Mouse (Mus musculus) regulatory T cell (primary cell): ENCODE data around the gene Pex14.

Source experiments
- in situ Hi-C: fragments of 300-600 bp; cut with MboI, MseI; formaldehyde crosslinking; loops from one replicate; pipeline ENCODE4 v1.15.1; 2025; ENCODE audit warnings: high pct_unique_total_duplicates

The Pex14 gene

GRCm38 (mm10) chr4:148985541-148986476 is 113.9 kb downstream of the Pex14 start:
- in situ Hi-C loops = no loop called here

GRCm38 (mm10) chr4:148984701-148985540 is 114.8 kb downstream of the Pex14 start:
- in situ Hi-C loops = no loop called here

GRCm38 (mm10) chr4:148982274-148982673 is 117.4 kb downstream of the Pex14 start:
- in situ Hi-C loops = no loop called here

- in situ Hi-C loops = loop anchor here (10.0 kb wide), 1 partner anchor 735 kb away; no protein-coding TSS in a partner anchor
These were observed 119.8 kb downstream of the Pex14 start for GRCm38 (mm10) chr4:148979837-148980236.

GRCm38 (mm10) chr4:148978926-148979325 is 120.8 kb downstream of the Pex14 start:
- in situ Hi-C loops = loop anchor here (10.0 kb wide), 1 partner anchor 734 kb away; no protein-coding TSS in a partner anchor

- in situ Hi-C loops = loop anchor here (10.0 kb wide), 1 partner anchor 734 kb away; no protein-coding TSS in a partner anchor
These were observed 121.3 kb downstream of the Pex14 start for GRCm38 (mm10) chr4:148978221-148978855.

GRCm38 (mm10) chr4:148974833-148975232 is 124.8 kb downstream of the Pex14 start:
- in situ Hi-C loops = loop anchor here (10.0 kb wide), 1 partner anchor 730 kb away; no protein-coding TSS in a partner anchor

GRCm38 (mm10) chr4:148973387-148973786 is 126.3 kb downstream of the Pex14 start:
- in situ Hi-C loops = loop anchor here (10.0 kb wide), 1 partner anchor 729 kb away; no protein-coding TSS in a partner anchor

- in situ Hi-C loops = loop anchor here (10.0 kb wide), 1 partner anchor 728 kb away; no protein-coding TSS in a partner anchor
These were observed 127.0 kb downstream of the Pex14 start for GRCm38 (mm10) chr4:148972707-148973106.

- in situ Hi-C loops = loop anchor here (10.0 kb wide), 1 partner anchor 727 kb away; no protein-coding TSS in a partner anchor
These were observed 127.9 kb downstream of the Pex14 start for GRCm38 (mm10) chr4:148971613-148972242.

- in situ Hi-C loops = loop anchor here (10.0 kb wide), 1 partner anchor 726 kb away; no protein-coding TSS in a partner anchor
These were observed 128.9 kb downstream of the Pex14 start for GRCm38 (mm10) chr4:148970742-148971141.

- in situ Hi-C loops = loop anchor here (10.0 kb wide), 1 partner anchor 725 kb away; no protein-coding TSS in a partner anchor
These were observed 130.1 kb downstream of the Pex14 start for GRCm38 (mm10) chr4:148969610-148970009.

- in situ Hi-C loops = no loop called here
These were observed 130.8 kb downstream of the Pex14 start for GRCm38 (mm10) chr4:148968859-148969258.

- in situ Hi-C loops = no loop called here
These were observed 133.5 kb downstream of the Pex14 start for GRCm38 (mm10) chr4:148966132-148966531.

- in situ Hi-C loops = no loop called here
These were observed 134.9 kb downstream of the Pex14 start for GRCm38 (mm10) chr4:148964541-148965310.

GRCm38 (mm10) chr4:148962096-148962495 is 137.6 kb downstream of the Pex14 start:
- in situ Hi-C loops = no loop called here

GRCm38 (mm10) chr4:148961081-148961480 is 138.6 kb downstream of the Pex14 start:
- in situ Hi-C loops = no loop called here

GRCm38 (mm10) chr4:148960011-148960410 is 139.7 kb downstream of the Pex14 start:
- in situ Hi-C loops = no loop called here

GRCm38 (mm10) chr4:148955131-148955813 is 144.4 kb downstream of the Pex14 start:
- in situ Hi-C loops = no loop called here
